Mouse (Mus musculus): ENCODE measurements around the gene Eml4. TPM values are rescaled to one million over a fixed set of nuclear protein-coding genes. Genes with fewer than 3 reads are reported as not detected.

The Eml4 gene
- polyA plus RNA-seq, 1 experiment: 4.2 TPM

DNA sequence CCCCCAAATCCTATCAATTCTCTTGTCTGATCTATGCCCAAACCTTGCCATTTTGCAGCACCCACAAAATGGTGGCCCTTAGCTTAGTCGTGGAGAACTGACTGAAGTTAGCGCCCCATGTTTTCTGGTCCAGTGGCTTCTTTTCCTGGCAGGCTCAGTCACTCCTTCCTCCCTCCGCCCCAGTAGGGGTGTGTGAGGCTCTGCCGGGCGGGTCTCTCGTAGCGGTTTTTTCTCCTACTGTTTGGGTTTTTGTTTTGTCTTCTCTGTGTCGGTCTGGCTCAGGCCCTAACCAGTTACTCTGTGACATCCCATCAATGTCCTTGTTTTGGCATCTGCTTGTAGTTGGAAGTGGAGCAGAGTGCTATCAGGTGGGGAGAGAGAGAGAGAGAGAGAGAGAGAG, 174.9 kb downstream of the Eml4 start:
- Histone ChIP-seq H3K27me3 (ENCODE audit: control insufficient read depth, insufficient read depth, insufficient read length) (no peaks in the 10 kb centered on the region), H3K36me3 (ENCODE audit: control insufficient read depth, insufficient read depth) (no peaks in the 10 kb centered on the region), H3ac (ENCODE audit: control insufficient read depth, insufficient read length) (no peak overlapping the region), H3K4me2 (ENCODE audit: low read depth) (no peak overlapping the region), H3K4me3 (no peak overlapping the region), H3K79me2 (ENCODE audit: control insufficient read depth, insufficient read depth) (no peaks in the 10 kb centered on the region)
- no peak for TF ChIP-seq E2F4 (IDR thresholded peaks at IDR 0.05; ENCODE audit: insufficient read depth)
- TF ChIP-seq POLR2A (IDR thresholded peaks at IDR 0.05; ENCODE audit: insufficient read length, low read depth): no peak
- no peak for TF ChIP-seq MAX (IDR thresholded peaks at IDR 0.05; ENCODE audit: low read depth)

DNA sequence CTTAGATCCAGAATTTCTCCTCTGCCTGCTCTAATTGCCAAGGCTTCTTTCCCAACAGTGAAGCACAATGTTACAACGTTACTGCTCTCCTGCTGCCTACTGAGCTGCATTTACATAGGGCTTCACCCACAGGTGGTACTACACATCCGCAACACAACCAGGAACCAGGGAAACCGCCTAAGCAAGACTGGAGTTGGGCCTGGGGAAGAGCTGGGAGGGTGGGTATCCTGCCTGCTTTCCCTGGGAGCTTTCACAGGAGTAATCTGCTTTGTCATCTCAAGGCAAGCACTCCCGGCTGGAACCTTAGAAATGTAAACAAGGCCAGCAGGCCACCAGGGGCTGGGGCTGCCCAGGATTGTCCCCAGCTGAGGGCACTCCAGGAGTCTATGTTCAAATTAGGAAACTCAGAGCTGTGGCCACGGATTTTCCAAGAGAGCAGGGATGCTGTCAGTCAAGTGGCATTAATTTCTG, 175.4 kb downstream of the Eml4 start:
- Histone ChIP-seq H3ac (ENCODE audit: control insufficient read depth, insufficient read length) (no peak overlapping the region), H3K36me3 (ENCODE audit: control insufficient read depth, insufficient read depth) (no peaks in the 10 kb centered on the region)

DNA sequence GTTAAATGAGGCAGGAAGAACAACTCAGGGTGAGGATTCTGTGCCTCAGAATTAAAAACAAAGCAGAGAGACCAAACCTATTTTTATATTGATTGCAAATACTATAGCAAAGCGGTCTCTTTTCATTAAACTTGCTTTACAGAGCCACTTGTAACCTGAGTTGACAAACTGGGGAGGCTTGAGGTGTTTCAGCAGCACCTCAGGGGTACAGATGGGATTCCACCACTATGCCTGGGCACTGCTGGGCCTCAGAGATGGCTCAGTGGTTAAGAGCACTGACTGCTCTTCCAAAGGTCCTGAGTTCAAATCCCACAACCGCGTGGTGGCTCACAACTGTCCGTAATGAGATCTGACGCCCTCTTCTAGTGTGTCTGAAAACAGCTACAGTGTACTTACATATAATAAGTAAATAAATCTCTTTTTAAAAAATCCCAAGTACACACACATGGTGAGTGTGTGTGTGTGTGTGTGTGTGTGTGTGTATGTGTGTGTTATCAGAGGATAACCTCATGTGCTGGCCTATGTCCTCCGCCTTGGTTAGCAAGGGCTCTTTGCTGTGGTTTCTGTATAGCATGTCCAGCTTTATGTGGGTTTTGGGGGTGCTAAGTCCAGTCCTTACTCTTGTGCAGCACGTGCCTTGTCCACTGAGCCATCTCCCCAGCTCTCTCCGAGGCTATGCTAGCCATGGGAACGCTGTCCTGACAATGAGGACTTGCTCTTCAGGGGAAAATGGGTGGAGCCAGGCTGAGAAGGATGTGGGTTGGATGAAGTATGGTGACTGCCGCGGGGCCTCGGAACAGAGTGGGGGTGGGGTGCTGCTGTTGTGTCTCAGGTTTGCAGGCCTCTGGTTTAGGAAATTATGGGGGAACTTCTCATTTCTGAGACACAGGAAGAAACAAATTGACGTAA, 176.1 kb downstream of the Eml4 start:
- H3K27me3 ChIP-seq (ENCODE audit: control insufficient read depth, insufficient read depth, insufficient read length): no peaks in the 10 kb centered on the region
- no peaks in the 10 kb centered on the region for H3K79me2 ChIP-seq (ENCODE audit: control insufficient read depth, insufficient read depth)
- TF ChIP-seq E2F4 (IDR thresholded peaks at IDR 0.05; ENCODE audit: insufficient read depth): no peak
- TF ChIP-seq MYOD1 (IDR thresholded peaks at IDR 0.05; ENCODE audit: control insufficient read depth in 1 of 3, insufficient read length in 2 of 3, low read depth in 2 of 3): no peak
- no peak for TF ChIP-seq REST (IDR thresholded peaks at IDR 0.05; ENCODE audit: insufficient read depth, insufficient read length)
- TF ChIP-seq MAX (IDR thresholded peaks at IDR 0.05; ENCODE audit: low read depth): no peak
- TF ChIP-seq SRF (IDR thresholded peaks at IDR 0.05; ENCODE audit: control insufficient read depth, insufficient read length, low read depth): no peak
- TF ChIP-seq POLR2AphosphoS2 (IDR thresholded peaks at IDR 0.05; ENCODE audit: insufficient read length, low read depth): no peak
- no peak for TF ChIP-seq TCF3 (IDR thresholded peaks at IDR 0.05; ENCODE audit: insufficient read length, low read depth)
- no peak for TF ChIP-seq USF1 (IDR thresholded peaks at IDR 0.05; ENCODE audit: low read depth)
- no peak for TF ChIP-seq MYOG (IDR thresholded peaks at IDR 0.05; ENCODE audit: control insufficient read depth in 1 of 3, insufficient read depth in 1 of 3, insufficient read length in 2 of 3, low read depth in 2 of 3)
- no peak for TF ChIP-seq TCF12 (IDR thresholded peaks at IDR 0.05; ENCODE audit: insufficient read depth, poor library complexity, severe bottlenecking)
- no peak for TF ChIP-seq POLR2A (IDR thresholded peaks at IDR 0.05; ENCODE audit: insufficient read length, low read depth)
- H3K4me3 ChIP-seq: no peak overlapping the region
- no peak overlapping the region for H3ac ChIP-seq (ENCODE audit: control insufficient read depth, insufficient read length)
- no peaks in the 10 kb centered on the region for H3K36me3 ChIP-seq (ENCODE audit: control insufficient read depth, insufficient read depth)
- no peak overlapping the region for H3K4me2 ChIP-seq (ENCODE audit: low read depth)

More for the DNA sequence above, 175.4 kb downstream of the Eml4 start:
- TF ChIP-seq MYOD1 (IDR thresholded peaks at IDR 0.05; ENCODE audit: control insufficient read depth in 1 of 3, insufficient read length in 2 of 3, low read depth in 2 of 3) (no peak), POLR2A (IDR thresholded peaks at IDR 0.05; ENCODE audit: insufficient read length, low read depth) (no peak), TCF3 (IDR thresholded peaks at IDR 0.05; ENCODE audit: insufficient read length, low read depth) (no peak), REST (IDR thresholded peaks at IDR 0.05; ENCODE audit: insufficient read depth, insufficient read length) (no peak), MYOG (IDR thresholded peaks at IDR 0.05; ENCODE audit: control insufficient read depth in 1 of 3, insufficient read depth in 1 of 3, insufficient read length in 2 of 3, low read depth in 2 of 3) (no peak)
- H3K79me2 ChIP-seq (ENCODE audit: control insufficient read depth, insufficient read depth): no peaks in the 10 kb centered on the region
- no peak overlapping the region for H3K4me2 ChIP-seq (ENCODE audit: low read depth)
- no peaks in the 10 kb centered on the region for H3K27me3 ChIP-seq (ENCODE audit: control insufficient read depth, insufficient read depth, insufficient read length)
- H3K4me3 ChIP-seq: no peak overlapping the region

DNA sequence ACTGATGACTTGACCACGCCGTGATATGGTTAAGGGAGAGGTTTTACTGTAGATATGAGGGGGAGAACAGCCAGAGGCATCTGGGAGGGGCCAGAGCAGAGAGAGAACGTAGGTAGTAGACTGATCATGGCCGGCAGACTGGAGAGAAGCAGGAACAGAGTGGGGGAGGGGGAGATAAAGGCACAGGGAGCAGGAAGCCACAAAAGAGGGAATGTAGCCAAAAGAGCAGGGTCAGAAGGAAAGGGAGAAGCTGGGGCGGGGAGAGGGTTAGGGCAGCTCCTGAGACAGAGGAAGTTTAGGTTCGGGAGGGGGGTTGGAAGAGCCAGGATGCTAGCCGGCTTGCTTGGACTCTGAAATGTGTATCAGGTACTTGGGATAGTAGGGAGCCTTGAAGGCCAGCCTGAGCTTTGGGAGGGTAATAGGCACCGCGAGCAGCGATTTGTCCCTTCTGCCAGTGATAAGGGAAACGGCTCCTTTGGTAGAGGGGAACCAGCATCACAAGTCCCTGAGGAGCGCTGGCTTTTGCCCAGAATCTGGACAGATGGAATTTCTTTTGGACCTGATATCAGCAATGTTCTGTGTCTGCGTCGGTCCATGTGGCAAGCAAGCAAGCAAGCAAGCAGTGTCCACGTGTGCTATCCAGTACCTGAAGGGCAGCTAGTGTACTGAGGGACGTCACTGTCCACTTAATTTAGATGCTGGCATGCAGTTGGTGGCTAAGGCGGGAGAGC, 177.1 kb downstream of the Eml4 start:
- no peak overlapping the region for H3K4me3 ChIP-seq
- no peak overlapping the region for H3K4me2 ChIP-seq (ENCODE audit: low read depth)

More for the DNA sequence above, 177.1 kb downstream of the Eml4 start:
- H3K36me3 ChIP-seq (ENCODE audit: control insufficient read depth, insufficient read depth): no peaks in the 10 kb centered on the region
- no peaks in the 10 kb centered on the region for H3K79me2 ChIP-seq (ENCODE audit: control insufficient read depth, insufficient read depth)
- TF ChIP-seq MYOD1 (IDR thresholded peaks at IDR 0.05; ENCODE audit: control insufficient read depth in 1 of 3, insufficient read length in 2 of 3, low read depth in 2 of 3) (no peak), TCF12 (IDR thresholded peaks at IDR 0.05; ENCODE audit: insufficient read depth, poor library complexity, severe bottlenecking) (no peak), E2F4 (IDR thresholded peaks at IDR 0.05; ENCODE audit: insufficient read depth) (no peak), REST (IDR thresholded peaks at IDR 0.05; ENCODE audit: insufficient read depth, insufficient read length) (no peak), MYOG (IDR thresholded peaks at IDR 0.05; ENCODE audit: control insufficient read depth in 1 of 3, insufficient read depth in 1 of 3, insufficient read length in 2 of 3, low read depth in 2 of 3) (no peak), TCF3 (IDR thresholded peaks at IDR 0.05; ENCODE audit: insufficient read length, low read depth) (no peak), MAX (IDR thresholded peaks at IDR 0.05; ENCODE audit: low read depth) (no peak)
- H3K27me3 ChIP-seq (ENCODE audit: control insufficient read depth, insufficient read depth, insufficient read length): no peaks in the 10 kb centered on the region
- no peak overlapping the region for H3ac ChIP-seq (ENCODE audit: control insufficient read depth, insufficient read length)

Other genes starting within 250 kb of the Eml4 start
- 14.1 TPM for gene Pkdcc, start 135.6 kb upstream of the Eml4 start, polyA plus RNA-seq (2012; fragmentation: generic; extraction: Trizol)
- gene Cox7a2l, start 166.4 kb downstream of the Eml4 start, polyA plus RNA-seq (2012; fragmentation: generic; extraction: Trizol): 298 TPM